ENCODE assay signal across 9 mouse cellular contexts in genomic region chr4:155560932-155561331, GRCm38 (mm10). TPM values are rescaled to one million over a fixed set of nuclear protein-coding genes. Genes with fewer than 3 reads are reported as not detected.
A peak's percentile ranks its signal among the peaks of the same experiment; 100 is the strongest.
DNase-seq lines count a peak whose midpoint lies in the region; ATAC-seq lines count a peak whose summit lies in the region.
"Had no signal": no experiment of that assay in that cellular context is flagged by ENCODE, and none has a peak within 500 bp of the region (broad histone marks: within the 10 kb centered on the region; RNA-seq: fewer than 3 reads in every experiment).

No protein-coding gene starts in this region.

- H3K4me1 ChIP-seq in kidney, embryonic 15.5 days: peaks cover 50% of the 10 kb centered on the region
- peaks cover 26% of the 10 kb centered on the region for H3K4me1 ChIP-seq in kidney, embryonic 14.5 days (ENCODE audit: control insufficient read depth, insufficient read depth, low read length)
- peaks cover 55% of the 10 kb centered on the region for H3K4me1 ChIP-seq in heart, embryonic 10.5 days

- H3K27me3 ChIP-seq in kidney, embryonic 15.5 days: no peaks in the 10 kb centered on the region
- no peaks in the 10 kb centered on the region for H3K27me3 ChIP-seq in kidney, embryonic 14.5 days (ENCODE audit: control insufficient read depth, insufficient read depth, low read length)
- no peaks in the 10 kb centered on the region for H3K27me3 ChIP-seq in heart, embryonic 10.5 days (ENCODE audit: insufficient read depth, poor library complexity, severe bottlenecking)
- H3K27me3 ChIP-seq: forebrain, embryonic 15.5 days; midbrain, embryonic 13.5 days had no signal

- no peak for DNase-seq in heart, embryonic 10.5 days (ENCODE audit: low spot score)
- DNase-seq in heart, postnatal 4 days: peak; percentile 49
- DNase-seq in lung, postnatal 25 days (ENCODE audit: low spot score): peak; percentile 52
- DNase-seq in right cerebral cortex, postnatal 14 days: no peak
- no peak for DNase-seq in cerebellum, postnatal 25 days

- no peak for ATAC-seq in kidney, embryonic 15.5 days (replicated peaks; ENCODE audit: low FRiP score)
- ATAC-seq in kidney, embryonic 14.5 days (ENCODE audit: low FRiP score, low TSS enrichment): no peak
- ATAC-seq: forebrain, embryonic 15.5 days; midbrain, embryonic 13.5 days had no signal

- no peak overlapping the region for H3K9ac ChIP-seq in kidney, embryonic 15.5 days
- no peak overlapping the region for H3K9ac ChIP-seq in kidney, embryonic 14.5 days (ENCODE audit: low read depth, low read length)
- H3K9ac ChIP-seq: forebrain, embryonic 15.5 days; midbrain, embryonic 13.5 days had no signal

- no peaks in the 10 kb centered on the region for H3K9me3 ChIP-seq in kidney, embryonic 15.5 days (replicated peaks)
- H3K9me3 ChIP-seq in kidney, embryonic 14.5 days (ENCODE audit: control insufficient read depth, low read length): no peaks in the 10 kb centered on the region
- no peaks in the 10 kb centered on the region for H3K9me3 ChIP-seq in heart, embryonic 10.5 days
- H3K9me3 ChIP-seq: forebrain, embryonic 15.5 days; midbrain, embryonic 13.5 days had no signal

- 62% methylated on average over 2 of the region's 2 CpGs for WGBS in kidney, embryonic 15.5 days
- WGBS in kidney, embryonic 14.5 days: 47% methylated on average over 2 of the region's 2 CpGs
- 58% methylated on average over 2 of the region's 2 CpGs for WGBS in heart, embryonic 10.5 days

- peaks cover 58% of the 10 kb centered on the region for H3K36me3 ChIP-seq in kidney, embryonic 15.5 days
- peaks cover 49% of the 10 kb centered on the region for H3K36me3 ChIP-seq in kidney, embryonic 14.5 days (ENCODE audit: control insufficient read depth, insufficient read depth, low read length)
- peaks cover 51% of the 10 kb centered on the region for H3K36me3 ChIP-seq in heart, embryonic 10.5 days

- peak overlapping the region; percentile 0 for H3K27ac ChIP-seq in kidney, embryonic 15.5 days
- H3K27ac ChIP-seq in kidney, embryonic 14.5 days (ENCODE audit: low read depth, low read length): no peak overlapping the region
- 0 out of 2 replicates have a peak overlapping the region, but pooled peaks have one; percentile 47 for H3K27ac ChIP-seq in heart, embryonic 10.5 days

- no peak overlapping the region for H3K4me2 ChIP-seq in kidney, embryonic 15.5 days
- H3K4me2 ChIP-seq in kidney, embryonic 14.5 days (replicated peaks; ENCODE audit: low read depth, low read length): no peak overlapping the region
- H3K4me2 ChIP-seq: forebrain, embryonic 15.5 days; midbrain, embryonic 13.5 days had no signal

- no peak overlapping the region for H3K4me3 ChIP-seq in kidney, embryonic 15.5 days (replicated peaks)
- H3K4me3 ChIP-seq in kidney, embryonic 14.5 days (ENCODE audit: low read length): no peak overlapping the region
- H3K4me3 ChIP-seq in heart, embryonic 10.5 days: no peak overlapping the region
- H3K4me3 ChIP-seq: forebrain, embryonic 15.5 days; midbrain, embryonic 13.5 days had no signal

RNA-seq across cellular contexts. Expression of gene Nadk, which starts 1.2 kb away (rescaled TPM):
- 89.0 and 93.6 TPM in 2 replicates for polyA plus RNA-seq in kidney, embryonic 15.5 days (2015; fragmentation: Nextera tagmentation; extraction: Ambion mirVana)
- 58.7 and 99.9 TPM in 2 replicates for polyA plus RNA-seq in kidney, embryonic 14.5 days (2014; fragmentation: Nextera tagmentation; extraction: Ambion mirVana)
- 70.8 and 93.3 TPM in 2 replicates for polyA plus RNA-seq in heart, embryonic 10.5 days (2016; fragmentation: Nextera tagmentation; extraction: Ambion mirVana)
- 10 to 100 TPM; 33.6 to 36.3 TPM for total RNA-seq in heart, postnatal 4 days (2021)

RNA-seq across cellular contexts. Expression of gene Slc35e2, which starts 40.3 kb away (rescaled TPM):
- 9.6 and 10.4 TPM in 2 replicates for polyA plus RNA-seq in kidney, embryonic 15.5 days (2015; fragmentation: Nextera tagmentation; extraction: Ambion mirVana)
- 7.7 and 10.3 TPM in 2 replicates for polyA plus RNA-seq in kidney, embryonic 14.5 days (2014; fragmentation: Nextera tagmentation; extraction: Ambion mirVana)
- 8.4 and 9.5 TPM in 2 replicates for polyA plus RNA-seq in heart, embryonic 10.5 days (2016; fragmentation: Nextera tagmentation; extraction: Ambion mirVana)
- 10 to 100 TPM; 15.6 to 16.5 TPM for total RNA-seq in heart, postnatal 4 days (2021)

Comparison
In these comparisons a context has a peak if more than half of its experiments do, and no peak if none do; other contexts are left out.
1. DNase-seq: peak in heart, postnatal 4 days (single experiment) and lung, postnatal 25 days (single experiment); none in heart, embryonic 10.5 days (single experiment), right cerebral cortex, postnatal 14 days (single experiment) and cerebellum, postnatal 25 days (0 of 2).